Mouse (Mus musculus): ENCODE measurements at regions not wholly inside any gene's neighbourhood (a gene's known extent, or its start where the extent isn't known, plus 50 kb on each side); places are given as distances from the start of the nearest gene placed in this dataset.

DNA sequence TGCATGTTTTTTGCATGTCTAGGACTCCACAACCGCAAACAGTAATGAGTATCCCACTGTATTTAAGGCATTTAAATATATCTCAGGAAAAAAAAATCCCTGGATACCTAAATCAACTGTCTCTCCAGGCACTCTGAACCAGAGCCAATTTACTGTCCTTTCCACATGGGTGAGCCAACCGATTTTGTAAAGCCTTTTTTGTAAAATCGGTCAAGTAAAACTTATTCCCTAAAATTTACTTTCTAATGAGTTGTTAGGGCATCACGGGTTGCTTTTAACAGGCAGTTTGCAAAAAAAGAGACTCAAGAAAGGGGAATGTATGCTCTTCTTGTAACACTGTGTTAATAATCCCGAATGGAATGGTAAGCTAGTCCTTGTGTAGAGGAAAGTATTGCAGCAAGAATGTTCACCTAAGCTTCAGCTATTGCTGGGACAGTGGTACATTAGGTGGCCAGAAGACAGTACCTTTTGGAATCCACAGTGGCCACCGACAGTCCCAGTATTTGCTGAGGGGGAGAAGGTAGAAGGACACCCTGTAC is 496.4 kb downstream of the Cntnap4 start:
- no peaks in the 10 kb centered on the region for H3K36me3 ChIP-seq
- H3K9ac ChIP-seq (replicated peaks), result no peak overlapping the region
- WGBS, result 24% methylated on average over 6 of the region's 6 CpGs
- no peak overlapping the region for H3K4me2 ChIP-seq (replicated peaks)
- H3K4me1 ChIP-seq, result peaks cover 19% of the 10 kb centered on the region
- ATAC-seq (replicated peaks), result peak; percentile 67
- H3K4me3 ChIP-seq, result no peak overlapping the region
- no peaks in the 10 kb centered on the region for H3K27me3 ChIP-seq
- no peaks in the 10 kb centered on the region for H3K9me3 ChIP-seq
- peak overlapping the region; percentile 75 for H3K27ac ChIP-seq (replicated peaks)

DNA sequence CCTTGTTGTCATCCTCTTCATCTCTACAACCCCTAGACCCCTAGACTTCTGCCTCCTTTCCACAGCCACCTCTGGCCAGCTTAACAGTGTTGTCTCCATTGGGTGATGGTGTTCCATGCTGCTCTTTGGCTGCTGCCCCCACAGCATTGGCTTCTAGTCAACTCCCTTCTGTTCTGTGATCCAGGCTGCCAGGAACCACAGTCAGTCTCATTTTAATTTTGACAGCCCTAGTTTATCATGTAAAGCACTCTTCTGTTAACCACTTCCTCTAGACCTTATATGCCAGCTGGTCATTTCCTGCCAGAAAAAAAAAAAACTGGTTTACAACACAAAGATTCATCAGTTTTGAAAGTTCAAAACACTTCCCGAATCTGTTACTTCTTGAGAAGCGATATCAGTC is 514.1 kb downstream of the Cntnap4 start:
- ATAC-seq (replicated peaks), result no peak
- Histone ChIP-seq H3K36me3 (no peaks in the 10 kb centered on the region), H3K9me3 (no peaks in the 10 kb centered on the region), H3K4me2 (replicated peaks) (no peak overlapping the region), H3K4me3 (no peak overlapping the region), H3K27ac (replicated peaks) (no peak overlapping the region), H3K4me1 (no peaks in the 10 kb centered on the region), H3K9ac (replicated peaks) (no peak overlapping the region), H3K27me3 (no peaks in the 10 kb centered on the region)
- WGBS, result 94% methylated on average over 2 of the region's 2 CpGs

DNA sequence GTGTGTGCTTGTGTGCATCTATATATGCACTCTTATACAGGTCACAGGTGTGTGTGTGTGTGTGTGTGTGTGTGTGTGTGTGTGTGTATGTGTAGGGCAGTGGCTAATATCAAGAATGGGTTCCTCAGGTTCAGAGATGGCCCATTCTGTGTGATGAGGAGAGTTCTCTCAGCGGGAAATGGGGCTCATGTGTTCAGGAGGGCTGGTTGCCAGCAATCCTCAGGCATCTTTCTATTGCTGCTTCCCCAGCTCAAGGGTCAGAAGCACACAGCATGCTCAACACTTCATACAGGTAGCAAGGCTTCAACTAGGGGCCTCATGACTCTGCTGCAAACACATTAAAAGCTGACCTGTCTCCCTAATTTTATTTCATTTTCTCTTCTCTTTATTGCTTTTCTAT is 517.7 kb downstream of the Cntnap4 start:
- Histone ChIP-seq H3K27me3 (no peaks in the 10 kb centered on the region), H3K4me2 (replicated peaks) (no peak overlapping the region), H3K4me3 (no peak overlapping the region), H3K9ac (replicated peaks) (no peak overlapping the region), H3K27ac (replicated peaks) (no peak overlapping the region), H3K4me1 (no peaks in the 10 kb centered on the region), H3K9me3 (no peaks in the 10 kb centered on the region), H3K36me3 (no peaks in the 10 kb centered on the region)
- ATAC-seq (replicated peaks), result no peak
- 64% methylated on average over 1 of the region's 1 CpGs for WGBS

DNA sequence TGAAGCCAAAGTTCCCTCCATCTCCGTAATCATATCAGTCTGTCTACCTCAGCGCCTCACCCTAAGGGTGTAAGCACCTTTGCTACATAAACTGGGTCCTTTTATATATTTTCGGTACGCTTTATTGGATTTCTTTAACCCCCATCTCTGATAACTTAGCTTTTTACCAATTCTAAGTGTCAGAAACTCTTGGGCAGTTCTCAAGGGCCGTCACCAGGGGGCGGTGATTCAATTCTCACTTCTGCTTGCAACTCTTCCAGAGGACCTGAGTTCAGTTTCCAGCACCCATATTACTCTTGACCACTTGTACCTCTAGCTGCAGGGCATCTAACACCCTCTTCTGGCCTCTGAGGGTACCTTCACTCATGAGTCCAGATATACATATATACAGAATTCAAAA is 523.7 kb upstream of the Mon1b start:
- Histone ChIP-seq H3K9ac (replicated peaks) (no peak overlapping the region), H3K36me3 (no peaks in the 10 kb centered on the region), H3K9me3 (no peaks in the 10 kb centered on the region), H3K4me1 (no peaks in the 10 kb centered on the region), H3K4me3 (no peak overlapping the region), H3K27ac (replicated peaks) (no peak overlapping the region), H3K4me2 (replicated peaks) (no peak overlapping the region), H3K27me3 (no peaks in the 10 kb centered on the region)
- no peak for ATAC-seq (replicated peaks)
- WGBS, result 72% methylated on average over 6 of the region's 6 CpGs

DNA sequence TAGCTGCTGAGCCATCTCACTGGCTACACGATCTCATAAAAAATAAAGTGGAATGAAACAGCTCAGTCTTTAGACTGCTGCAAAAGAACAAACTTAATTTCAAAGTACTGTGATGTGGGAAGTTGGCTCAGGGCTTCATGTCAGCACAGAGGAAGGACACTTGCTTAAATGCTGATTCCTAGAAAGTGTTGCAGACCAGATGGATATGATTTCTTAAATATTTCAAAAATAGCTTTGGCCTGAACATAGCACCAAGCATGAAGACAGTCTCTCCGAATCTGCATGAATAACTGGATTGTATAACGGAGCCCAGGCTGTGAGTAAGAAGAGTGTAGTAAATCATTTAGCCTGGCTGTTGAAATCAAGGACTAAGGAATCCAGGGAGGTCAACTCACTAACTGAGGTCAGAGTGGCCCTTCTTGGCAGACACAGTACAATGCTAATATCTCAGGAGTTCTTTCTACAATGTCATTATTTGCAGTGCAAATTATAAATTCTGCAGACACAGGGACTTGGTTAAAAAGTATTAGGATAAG is 521.2 kb upstream of the Mon1b start:
- Histone ChIP-seq H3K4me3 (no peak overlapping the region), H3K27ac (replicated peaks) (no peak overlapping the region), H3K9ac (replicated peaks) (no peak overlapping the region), H3K9me3 (no peaks in the 10 kb centered on the region), H3K27me3 (no peaks in the 10 kb centered on the region), H3K36me3 (no peaks in the 10 kb centered on the region), H3K4me2 (replicated peaks) (no peak overlapping the region), H3K4me1 (no peaks in the 10 kb centered on the region)
- WGBS, result 79% methylated on average over 3 of the region's 3 CpGs
- no peak for ATAC-seq (replicated peaks)

DNA sequence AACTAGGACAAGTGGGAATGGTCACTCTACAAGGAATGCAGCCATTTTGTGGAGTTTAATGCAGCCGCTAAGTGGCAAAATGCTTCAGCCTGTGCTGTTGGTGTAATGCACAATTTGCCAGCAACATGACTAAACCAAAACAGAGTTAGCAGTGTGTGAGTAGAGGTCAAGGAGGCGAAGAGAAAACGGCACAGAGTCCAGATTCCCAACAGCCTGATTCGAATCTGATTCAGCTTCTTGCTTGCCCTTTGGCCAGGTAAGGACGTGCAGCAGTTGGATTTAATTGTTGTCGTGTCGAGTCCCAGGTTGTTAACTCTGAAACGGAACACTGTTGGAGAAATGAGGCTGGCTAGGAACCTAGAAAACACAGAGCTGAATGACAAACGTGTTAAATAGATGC is 518.1 kb upstream of the Mon1b start:
- 81% methylated on average over 9 of the region's 9 CpGs for WGBS
- Histone ChIP-seq H3K9me3 (no peaks in the 10 kb centered on the region), H3K27ac (replicated peaks) (no peak overlapping the region), H3K4me2 (replicated peaks) (no peak overlapping the region), H3K4me1 (no peaks in the 10 kb centered on the region), H3K36me3 (no peaks in the 10 kb centered on the region), H3K27me3 (no peaks in the 10 kb centered on the region), H3K4me3 (no peak overlapping the region), H3K9ac (replicated peaks) (no peak overlapping the region)
- ATAC-seq (replicated peaks), result no peak

DNA sequence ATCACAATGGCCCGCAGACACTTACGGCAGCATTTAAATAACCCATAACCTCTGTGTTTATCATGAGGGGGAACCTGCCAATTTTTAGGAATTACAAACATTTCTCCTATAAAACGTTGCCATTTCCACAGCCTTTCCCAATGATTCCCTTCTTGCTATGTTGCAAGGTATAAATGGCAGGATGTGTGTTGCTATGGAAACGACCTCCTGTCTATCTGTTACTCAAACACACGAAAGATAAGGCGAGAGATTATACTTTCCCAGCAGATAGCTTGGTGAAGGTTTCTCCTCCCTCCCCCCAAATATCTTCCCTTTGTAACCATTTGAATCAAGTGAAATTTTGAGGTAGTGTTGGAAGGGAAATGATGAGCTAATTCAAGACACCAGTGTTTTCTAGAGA is 509.8 kb upstream of the Mon1b start:
- H3K4me1 ChIP-seq, result no peaks in the 10 kb centered on the region
- 76% methylated on average over 6 of the region's 6 CpGs for WGBS
- no peaks in the 10 kb centered on the region for H3K9me3 ChIP-seq
- no peak overlapping the region for H3K27ac ChIP-seq (replicated peaks)
- H3K9ac ChIP-seq (replicated peaks), result no peak overlapping the region
- H3K4me2 ChIP-seq (replicated peaks), result no peak overlapping the region
- no peaks in the 10 kb centered on the region for H3K36me3 ChIP-seq
- no peak for ATAC-seq (replicated peaks)
- H3K4me3 ChIP-seq, result no peak overlapping the region
- H3K27me3 ChIP-seq, result no peaks in the 10 kb centered on the region

DNA sequence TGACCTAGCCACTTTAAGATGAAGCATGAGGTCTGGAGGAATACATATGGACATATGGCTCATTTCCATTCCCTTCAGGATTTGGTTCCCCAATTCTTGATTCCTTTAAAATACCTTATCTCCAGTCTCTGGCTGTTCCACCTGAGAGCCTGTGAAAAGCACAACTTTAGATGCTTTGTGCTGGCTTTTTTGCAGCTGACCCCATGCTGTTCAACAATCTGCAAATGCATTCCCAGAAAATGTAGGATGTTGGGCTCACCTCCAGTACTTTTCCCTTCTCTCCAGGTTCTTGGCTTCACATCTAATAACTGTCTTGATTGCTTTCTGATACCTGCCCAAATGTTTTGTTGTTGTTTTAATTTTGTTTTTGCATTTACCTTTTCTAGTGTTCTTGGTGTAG is 498.0 kb upstream of the Mon1b start:
- Histone ChIP-seq H3K4me1 (no peaks in the 10 kb centered on the region), H3K9me3 (no peaks in the 10 kb centered on the region), H3K27ac (replicated peaks) (no peak overlapping the region), H3K9ac (replicated peaks) (no peak overlapping the region), H3K36me3 (no peaks in the 10 kb centered on the region), H3K4me2 (replicated peaks) (no peak overlapping the region), H3K27me3 (no peaks in the 10 kb centered on the region), H3K4me3 (no peak overlapping the region)
- ATAC-seq (replicated peaks), result no peak

DNA sequence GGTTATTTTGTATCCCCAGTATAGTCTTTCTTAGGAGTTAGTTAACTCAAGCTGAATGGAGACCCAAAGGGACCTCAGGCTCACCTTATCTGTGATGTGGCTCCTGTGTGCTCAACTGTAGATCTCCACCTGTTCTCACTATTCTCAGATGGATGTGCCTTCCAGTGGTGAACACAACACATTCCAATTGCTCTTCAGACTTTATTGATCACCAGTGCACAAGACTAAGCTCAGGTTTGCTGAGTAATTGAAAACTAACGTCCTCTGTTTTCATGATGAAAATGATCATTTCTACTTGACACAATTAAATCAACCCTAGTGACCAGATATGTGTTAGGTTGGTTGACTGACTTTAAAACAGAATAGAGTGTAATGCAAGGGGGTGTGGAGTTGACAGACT is 495.4 kb upstream of the Mon1b start:
- Histone ChIP-seq H3K27ac (replicated peaks) (no peak overlapping the region), H3K36me3 (no peaks in the 10 kb centered on the region), H3K4me3 (no peak overlapping the region), H3K4me1 (no peaks in the 10 kb centered on the region), H3K27me3 (no peaks in the 10 kb centered on the region), H3K9me3 (no peaks in the 10 kb centered on the region), H3K4me2 (replicated peaks) (no peak overlapping the region), H3K9ac (replicated peaks) (no peak overlapping the region)
- 94% methylated on average over 1 of the region's 1 CpGs for WGBS
- ATAC-seq (replicated peaks), result no peak

DNA sequence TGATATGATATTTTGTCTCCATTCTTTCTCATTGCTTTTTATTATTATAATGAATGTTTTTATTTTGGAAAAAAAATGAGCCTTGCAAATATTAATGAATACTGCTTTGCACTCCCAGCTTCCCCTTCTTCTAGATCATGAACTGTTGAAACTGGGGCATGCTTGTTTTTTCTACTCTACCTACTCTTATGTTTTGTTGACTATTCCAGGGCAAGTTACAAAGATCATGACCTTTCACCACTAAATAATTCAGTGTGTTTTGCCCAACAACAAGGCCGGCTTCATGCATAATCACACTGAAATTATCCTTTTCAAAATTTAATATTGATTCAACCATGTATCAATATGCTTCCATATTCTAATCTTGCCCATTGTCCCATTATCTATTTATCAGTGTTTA is 494.3 kb upstream of the Mon1b start:
- WGBS, result 85% methylated on average over 1 of the region's 1 CpGs

DNA sequence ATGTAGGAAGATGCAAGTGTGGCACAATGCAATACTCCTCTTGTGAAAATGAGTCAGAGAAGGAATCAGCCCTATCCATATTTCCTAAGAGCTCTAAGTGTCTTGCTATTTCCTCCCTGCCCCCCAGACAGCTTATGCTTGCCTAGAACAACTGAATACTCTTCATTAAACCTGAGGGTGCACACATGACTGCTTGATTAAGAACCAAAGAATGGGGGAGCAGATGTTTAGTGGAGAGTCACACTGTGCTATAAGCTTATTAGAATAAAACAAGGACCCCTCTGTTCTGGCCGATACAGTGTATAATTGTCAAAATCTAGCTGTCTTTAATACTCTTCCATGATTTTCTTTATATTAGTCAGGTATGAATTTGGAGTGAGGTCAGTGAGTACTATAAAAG is 458.8 kb upstream of the Mon1b start:
- Histone ChIP-seq H3K36me3 (no peaks in the 10 kb centered on the region), H3K27ac (replicated peaks) (no peak overlapping the region), H3K4me3 (no peak overlapping the region), H3K27me3 (no peaks in the 10 kb centered on the region), H3K4me1 (peaks cover 6% of the 10 kb centered on the region; the same call in 1 of the 2 replicates), H3K9ac (replicated peaks) (no peak overlapping the region), H3K9me3 (no peaks in the 10 kb centered on the region), H3K4me2 (replicated peaks) (no peak overlapping the region)
- WGBS, result 3% methylated on average over 1 of the region's 1 CpGs
- ATAC-seq (replicated peaks), result peak; percentile 51; the same call in 1 of the 2 replicates

More for the DNA sequence above, 494.3 kb upstream of the Mon1b start:
- Histone ChIP-seq H3K9ac (replicated peaks) (no peak overlapping the region), H3K9me3 (no peaks in the 10 kb centered on the region), H3K27me3 (no peaks in the 10 kb centered on the region), H3K36me3 (no peaks in the 10 kb centered on the region), H3K27ac (replicated peaks) (no peak overlapping the region), H3K4me2 (replicated peaks) (no peak overlapping the region), H3K4me1 (no peaks in the 10 kb centered on the region), H3K4me3 (no peak overlapping the region)
- ATAC-seq (replicated peaks), result no peak

DNA sequence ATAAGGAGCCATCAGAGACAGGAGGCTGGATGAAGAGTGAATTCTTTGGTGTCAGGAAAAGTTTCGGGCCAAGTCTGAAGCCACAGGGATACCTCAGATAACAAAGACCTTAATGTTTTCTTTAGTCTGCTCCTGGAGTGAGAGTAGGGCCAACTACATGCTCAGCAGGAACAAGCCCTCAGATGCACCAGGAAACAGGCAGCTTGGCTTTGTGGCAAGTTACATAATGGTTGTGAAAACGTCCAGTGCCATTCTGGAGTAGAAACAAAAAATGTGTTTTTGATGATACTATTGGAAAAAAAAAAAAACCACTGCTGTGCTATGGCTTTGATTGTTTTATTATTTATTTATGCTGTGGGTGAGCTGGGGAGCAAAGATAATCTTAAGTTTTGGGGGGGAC is 452.2 kb upstream of the Mon1b start:
- Histone ChIP-seq H3K4me2 (replicated peaks) (no peak overlapping the region), H3K27ac (replicated peaks) (no peak overlapping the region), H3K9me3 (no peaks in the 10 kb centered on the region), H3K4me1 (no peaks in the 10 kb centered on the region), H3K4me3 (no peak overlapping the region), H3K9ac (replicated peaks) (no peak overlapping the region), H3K36me3 (no peaks in the 10 kb centered on the region), H3K27me3 (no peaks in the 10 kb centered on the region)
- no peak for ATAC-seq (replicated peaks)
- WGBS, result 12% methylated on average over 2 of the region's 2 CpGs

DNA sequence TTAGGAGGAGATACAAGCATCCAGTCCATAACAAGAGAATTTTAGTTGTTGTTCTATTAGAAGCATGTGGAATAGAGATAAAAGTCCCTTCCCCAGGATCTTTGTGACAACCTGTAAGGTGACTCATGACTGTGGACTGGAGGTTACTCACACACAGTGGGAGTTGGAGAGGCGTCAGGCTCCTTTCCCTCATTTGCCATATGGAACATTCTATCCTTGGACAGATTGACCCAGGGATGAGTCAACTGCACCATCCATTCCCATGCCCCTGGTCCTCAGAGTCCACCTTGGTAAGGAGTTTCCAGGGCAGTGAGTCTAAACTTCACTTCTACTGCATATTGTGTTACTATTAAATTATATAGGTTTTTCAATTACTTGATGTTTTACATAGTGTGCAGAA is 444.9 kb upstream of the Mon1b start:
- no peak overlapping the region for H3K4me3 ChIP-seq
- ATAC-seq (replicated peaks), result no peak
- WGBS, result 88% methylated on average over 1 of the region's 1 CpGs
- H3K36me3 ChIP-seq, result no peaks in the 10 kb centered on the region
- no peaks in the 10 kb centered on the region for H3K9me3 ChIP-seq
- no peaks in the 10 kb centered on the region for H3K27me3 ChIP-seq
- H3K27ac ChIP-seq (replicated peaks), result no peak overlapping the region
- H3K4me2 ChIP-seq (replicated peaks), result no peak overlapping the region
- H3K9ac ChIP-seq (replicated peaks), result no peak overlapping the region
- H3K4me1 ChIP-seq, result no peaks in the 10 kb centered on the region
